Comparison of ENCODE assay signal across 10 mouse cellular contexts in the genomic region with DNA sequence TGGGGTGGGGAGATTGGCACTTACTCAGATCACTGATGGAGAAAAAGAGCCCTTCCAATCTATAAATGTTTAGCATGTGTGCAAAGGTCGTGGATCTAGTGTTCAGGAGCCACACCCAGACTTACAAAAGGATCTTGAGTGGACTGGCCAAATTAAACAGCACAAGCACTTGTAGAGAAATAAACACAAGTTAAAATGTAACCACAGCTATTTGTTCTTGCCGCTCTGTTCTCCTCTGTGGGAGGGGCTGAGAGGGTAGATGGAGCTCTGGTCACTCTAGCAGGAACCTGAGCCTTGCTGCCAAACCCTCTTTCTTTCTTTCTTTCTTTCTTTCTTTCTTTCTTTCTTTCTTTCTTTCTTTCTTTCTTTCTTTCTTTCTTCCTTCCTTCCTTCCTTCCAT. TPM values are rescaled to one million over a fixed set of nuclear protein-coding genes. Genes with fewer than 3 reads are reported as not detected.
DNase-seq lines count a peak whose midpoint lies in the region; ATAC-seq lines count a peak whose summit lies in the region.
"Had no signal": no experiment of that assay in that cellular context is flagged by ENCODE, and none has a peak within 500 bp of the region (broad histone marks: within the 10 kb centered on the region; RNA-seq: fewer than 3 reads in every experiment).

No protein-coding gene starts in this region.

- peak; percentile 82 for ATAC-seq in intestine, embryonic 15.5 days
- ATAC-seq in hindbrain, embryonic 14.5 days (ENCODE audit: low FRiP score), result no peak
- ATAC-seq: hindbrain, embryonic 16.5 days had no signal

- no peak overlapping the region for H3K27ac ChIP-seq in intestine, embryonic 15.5 days
- H3K27ac ChIP-seq in limb, embryonic 10.5 days, result no peak overlapping the region
- no peak overlapping the region for H3K27ac ChIP-seq in hindbrain, embryonic 14.5 days

- H3K4me3 ChIP-seq in intestine, embryonic 15.5 days (replicated peaks), result no peak overlapping the region
- no peak overlapping the region for H3K4me3 ChIP-seq in limb, embryonic 10.5 days
- H3K4me3 ChIP-seq in hindbrain, embryonic 14.5 days (replicated peaks; ENCODE audit: low read length), result no peak overlapping the region

- WGBS in intestine, embryonic 15.5 days, result 17% methylated on average over 2 of the region's 2 CpGs
- 58% methylated on average over 2 of the region's 2 CpGs for WGBS in limb, embryonic 10.5 days
- 50% methylated on average over 2 of the region's 2 CpGs for WGBS in hindbrain, embryonic 14.5 days

- H3K27me3 ChIP-seq in intestine, embryonic 15.5 days (replicated peaks), result no peaks in the 10 kb centered on the region
- no peaks in the 10 kb centered on the region for H3K27me3 ChIP-seq in limb, embryonic 10.5 days (ENCODE audit: low read depth, poor library complexity, severe bottlenecking)
- H3K27me3 ChIP-seq in hindbrain, embryonic 14.5 days (ENCODE audit: control insufficient read depth, insufficient read depth, low read length), result no peaks in the 10 kb centered on the region

- H3K36me3 ChIP-seq in intestine, embryonic 15.5 days, result no peaks in the 10 kb centered on the region
- H3K36me3 ChIP-seq in limb, embryonic 10.5 days, result no peaks in the 10 kb centered on the region
- no peaks in the 10 kb centered on the region for H3K36me3 ChIP-seq in hindbrain, embryonic 14.5 days (replicated peaks; ENCODE audit: control insufficient read depth, insufficient read depth)

- no peak overlapping the region for H3K4me2 ChIP-seq in intestine, embryonic 15.5 days (replicated peaks)
- no peak overlapping the region for H3K4me2 ChIP-seq in hindbrain, embryonic 14.5 days (replicated peaks)
- H3K4me2 ChIP-seq: heart, embryonic 11.5 days had no signal

- no peaks in the 10 kb centered on the region for H3K9me3 ChIP-seq in intestine, embryonic 15.5 days
- H3K9me3 ChIP-seq in limb, embryonic 10.5 days (replicated peaks), result no peaks in the 10 kb centered on the region
- H3K9me3 ChIP-seq in hindbrain, embryonic 14.5 days (ENCODE audit: control insufficient read depth, low read length), result no peaks in the 10 kb centered on the region

- peaks cover 22% of the 10 kb centered on the region; the same call in 1 of the 2 replicates for H3K4me1 ChIP-seq in intestine, embryonic 15.5 days (replicated peaks)
- H3K4me1 ChIP-seq in limb, embryonic 10.5 days, result peaks cover 32% of the 10 kb centered on the region
- H3K4me1 ChIP-seq in hindbrain, embryonic 14.5 days (replicated peaks; ENCODE audit: control insufficient read depth, insufficient read depth, low read length), result no peaks in the 10 kb centered on the region

- peak; percentile 63 for DNase-seq in 3T3-L1 (ENCODE audit: low read depth, low spot score)
- peak; percentile 77 for DNase-seq in kidney, postnatal 14 days
- DNase-seq in lung, postnatal 25 days (ENCODE audit: low spot score), result peak; percentile 82
- no peak for DNase-seq in limb, embryonic 10.5 days (ENCODE audit: low spot score)
- DNase-seq in hindbrain, embryonic 14.5 days (ENCODE audit: low spot score), result no peak
- no peak for DNase-seq in thymus, postnatal 4 days
- DNase-seq: right cerebral cortex, postnatal 4 days had no signal

- no peak overlapping the region for H3K9ac ChIP-seq in intestine, embryonic 15.5 days
- H3K9ac ChIP-seq in hindbrain, embryonic 14.5 days, result no peak overlapping the region

RNA-seq across cellular contexts. Expression of gene Terf2, which starts 20.7 kb away (rescaled TPM):
- polyA plus RNA-seq in intestine, embryonic 15.5 days (2015; fragmentation: Nextera tagmentation; extraction: Ambion mirVana), result 14.8 and 16.4 TPM in 2 replicates
- polyA plus RNA-seq in limb, embryonic 10.5 days (2016; fragmentation: Nextera tagmentation; extraction: Ambion mirVana), result 16.4 and 18.1 TPM in 2 replicates
- 20.5 and 22.2 TPM in 2 replicates for polyA plus RNA-seq in hindbrain, embryonic 14.5 days (2014; fragmentation: Nextera tagmentation; extraction: Ambion mirVana)

RNA-seq across cellular contexts. Expression of gene Cyb5b, which starts 33.4 kb away (rescaled TPM):
- polyA plus RNA-seq in intestine, embryonic 15.5 days (2015; fragmentation: Nextera tagmentation; extraction: Ambion mirVana), result 139 and 144 TPM in 2 replicates
- 126 and 128 TPM in 2 replicates for polyA plus RNA-seq in limb, embryonic 10.5 days (2016; fragmentation: Nextera tagmentation; extraction: Ambion mirVana)
- 126 and 134 TPM in 2 replicates for polyA plus RNA-seq in hindbrain, embryonic 14.5 days (2014; fragmentation: Nextera tagmentation; extraction: Ambion mirVana)

RNA-seq across cellular contexts. Expression of gene Tmed6, which starts 51.6 kb away (rescaled TPM):
- 34.2 and 73.3 TPM in 2 replicates for polyA plus RNA-seq in intestine, embryonic 15.5 days (2015; fragmentation: Nextera tagmentation; extraction: Ambion mirVana)
- polyA plus RNA-seq in limb, embryonic 10.5 days (2016; fragmentation: Nextera tagmentation; extraction: Ambion mirVana), result 0.34 TPM in 1 of 2 replicates, not detected in the other
- not detected in 2 replicates for polyA plus RNA-seq in hindbrain, embryonic 14.5 days (2014; fragmentation: Nextera tagmentation; extraction: Ambion mirVana)
- polyA plus RNA-seq: heart, embryonic 11.5 days; hindbrain, embryonic 16.5 days had no signal

Comparison
In these comparisons a context has a peak if more than half of its experiments do, and no peak if none do; other contexts are left out.
1. DNase-seq: peak in 3T3-L1 (single experiment), kidney, postnatal 14 days (single experiment) and lung, postnatal 25 days (single experiment); none in limb, embryonic 10.5 days (single experiment), hindbrain, embryonic 14.5 days (single experiment) and thymus, postnatal 4 days (single experiment).
2. RNA of gene Tmed6, which starts 51.6 kb away (polyA plus RNA-seq): 34.2 to 73.3 TPM in intestine, embryonic 15.5 days; 0.34 TPM in limb, embryonic 10.5 days and not detected in hindbrain, embryonic 14.5 days; every median in the first group is over 10 times any median in the second.